Comparison of ENCODE assay signal across 21 mouse cellular contexts in genomic region chr16:46183096-46183495, GRCm38 (mm10). TPM values are rescaled to one million over a fixed set of nuclear protein-coding genes. Genes with fewer than 3 reads are reported as not detected.
"Had no signal": no experiment of that assay in that cellular context is flagged by ENCODE, and none has a peak within 500 bp of the region (broad histone marks: within the 10 kb centered on the region; RNA-seq: fewer than 3 reads in every experiment).

No protein-coding gene starts in this region.

- H3K27ac ChIP-seq: lung, embryonic 15.5 days; macrophage; midbrain, embryonic 13.5 days; midbrain, embryonic 15.5 days; neural tube, embryonic 12.5 days had no signal

- H3K36me3 ChIP-seq: lung, embryonic 15.5 days; midbrain, embryonic 13.5 days; midbrain, embryonic 15.5 days; neural tube, embryonic 12.5 days had no signal

- DNase-seq: liver, postnatal 0 days; lung, adult 2 months; lung, postnatal 14 days; lung, postnatal 36 days; retina, postnatal 1 day; right cerebral cortex, adult 18-20 months; right cerebral cortex, postnatal 25 days; right cerebral cortex, postnatal 4 days; spleen, adult 18-20 months; thymus, adult 18-20 months; thymus, postnatal 14 days; thymus, postnatal 36 days had no signal

- H3K9ac ChIP-seq: liver, postnatal 0 days; lung, embryonic 15.5 days; midbrain, embryonic 13.5 days; midbrain, embryonic 15.5 days; neural tube, embryonic 12.5 days had no signal

- ATAC-seq: liver, postnatal 0 days; lung, postnatal 0 days; midbrain, embryonic 13.5 days; midbrain, embryonic 15.5 days had no signal

- H3K9me3 ChIP-seq: lung, embryonic 15.5 days; megakaryocyte, embryonic 14.5 days; midbrain, embryonic 13.5 days; midbrain, embryonic 15.5 days; neural tube, embryonic 12.5 days had no signal

- H3K27me3 ChIP-seq: lung, embryonic 15.5 days; megakaryocyte, embryonic 14.5 days; midbrain, embryonic 13.5 days; midbrain, embryonic 15.5 days; neural tube, embryonic 12.5 days had no signal

- H3K4me3 ChIP-seq: lung, embryonic 15.5 days; megakaryocyte, embryonic 14.5 days; midbrain, embryonic 13.5 days; midbrain, embryonic 15.5 days; neural tube, embryonic 12.5 days had no signal

- H3K4me2 ChIP-seq: lung, embryonic 15.5 days; midbrain, embryonic 11.5 days; midbrain, embryonic 13.5 days; midbrain, embryonic 15.5 days; neural tube, embryonic 12.5 days had no signal

- H3K4me1 ChIP-seq: lung, embryonic 15.5 days; megakaryocyte, embryonic 14.5 days; midbrain, embryonic 13.5 days; midbrain, embryonic 15.5 days; neural tube, embryonic 12.5 days had no signal

RNA-seq across cellular contexts. Expression of gene Gm4737, which starts 28.2 kb away (rescaled TPM):
- total RNA-seq: neutrophil, adult 5-6 weeks had no signal
